Mouse (Mus musculus) midbrain, embryonic 14.5 days (tissue): ENCODE data around the gene Prss35. TPM values are rescaled to one million over a fixed set of nuclear protein-coding genes. Genes with fewer than 3 reads are reported as not detected.

Experiments
- ATAC-seq: fragments of 200-750 bp; cut with Nextera tagmentation; 2 replicates; pipeline ENCODE4 v1.8.0; 2017; ENCODE audit warnings: moderate number of reproducible peaks, moderate library complexity; ENCODE audit not compliant: low FRiP score, low TSS enrichment
- DNase-seq: peaks from one replicate; pipeline ENCODE4 v3.0.0-alpha.2; 2015
- H3K27ac ChIP-seq: fragments of 300-500 bp; sonication (generic); replicated peaks from 2 replicates; pipeline ENCODE4 v1.5.1; 2014; ENCODE audit warnings: mild to moderate bottlenecking, low read depth, low read length, moderate library complexity
- H3K27me3 ChIP-seq: fragments of 300-500 bp; sonication (generic); 2 replicates; pipeline ENCODE4 v1.6.1; 2014; ENCODE audit warnings: low read length, control low read depth, mixed read lengths; ENCODE audit not compliant: control insufficient read depth, insufficient read depth
- H3K36me3 ChIP-seq: fragments of 300-500 bp; sonication (generic); 2 replicates; pipeline ENCODE4 v1.6.1; 2014; ENCODE audit warnings: low read length, control low read depth; ENCODE audit not compliant: control insufficient read depth, insufficient read depth
- H3K4me1 ChIP-seq: fragments of 300-500 bp; sonication (generic); 2 replicates; pipeline ENCODE4 v1.6.1; 2014; ENCODE audit warnings: mild to moderate bottlenecking, antibody characterized with exemption, low read length, control low read depth; ENCODE audit not compliant: control insufficient read depth, insufficient read depth
- H3K4me2 ChIP-seq: fragments of 300-500 bp; sonication (generic); 2 replicates; pipeline ENCODE4 v1.6.1; 2014; ENCODE audit warnings: mild to moderate bottlenecking, low read length, moderate library complexity
- H3K4me3 ChIP-seq: fragments of 300-500 bp; sonication (generic); replicated peaks from 2 replicates; pipeline ENCODE4 v1.5.1; 2014; ENCODE audit warnings: low read depth, low read length
- H3K9ac ChIP-seq: fragments of 300-500 bp; sonication (generic); replicated peaks from 2 replicates; pipeline ENCODE4 v1.6.1; 2014; ENCODE audit warnings: mild to moderate bottlenecking, low read length, moderate library complexity
- H3K9me3 ChIP-seq: fragments of 300-500 bp; sonication (generic); 2 replicates; pipeline ENCODE4 v1.6.1; 2016; ENCODE audit warnings: low read length, control low read depth, mixed read lengths; ENCODE audit not compliant: control insufficient read depth
- WGBS: fragments of 180-500 bp; shearing (Covaris S2); extraction: QIAGEN DNeasy Blood & Tissue Kit; methylation state at CpG from one replicate; pipeline ENCODE4 v1.1.7; 2014; 5-methylcytosine and 5-hydroxymethylcytosine counted together
- polyA plus RNA-seq: library from polyadenylated mRNA; unstranded; fragments of >200 nt; fragmentation: Nextera tagmentation; extraction: Ambion mirVana; gene quantifications from 2 replicates; pipeline ENCODE4 v1.2.1, GENCODE M21; 2014

The Prss35 gene
- polyA plus RNA-seq, 1 experiment from 2014 or later: 3.3 TPM

DNA sequence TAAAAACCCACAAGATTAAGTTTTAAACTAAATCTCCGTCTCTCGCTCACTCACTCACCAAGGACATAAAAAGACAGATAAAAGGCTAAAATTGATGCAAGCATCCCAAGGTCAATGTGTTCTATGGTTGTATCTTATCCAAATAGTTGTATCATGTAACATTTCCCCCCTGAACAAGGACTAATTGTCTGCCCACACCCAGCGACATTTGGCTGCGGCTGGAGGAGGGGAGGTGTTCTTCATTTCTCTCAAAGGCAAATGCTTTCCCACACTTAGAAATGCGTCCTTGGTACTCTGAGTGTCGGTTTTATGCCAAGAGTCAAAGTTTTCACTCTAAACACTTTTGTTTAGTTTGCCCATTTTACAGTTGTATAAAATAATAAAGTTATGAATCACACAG lies 34.5 kb upstream of the Prss35 start:
- Histone ChIP-seq H3K27ac (no peak overlapping the region), H3K36me3 (no peaks in the 10 kb centered on the region), H3K4me2 (no peak overlapping the region), H3K27me3 (no peaks in the 10 kb centered on the region), H3K4me1 (no peaks in the 10 kb centered on the region), H3K9me3 (no peaks in the 10 kb centered on the region), H3K4me3 (no peak overlapping the region), H3K9ac (no peak overlapping the region)
- DNase-seq: no peak
- WGBS: 80% methylated on average over 6 of the region's 6 CpGs
- ATAC-seq: no peak

DNA sequence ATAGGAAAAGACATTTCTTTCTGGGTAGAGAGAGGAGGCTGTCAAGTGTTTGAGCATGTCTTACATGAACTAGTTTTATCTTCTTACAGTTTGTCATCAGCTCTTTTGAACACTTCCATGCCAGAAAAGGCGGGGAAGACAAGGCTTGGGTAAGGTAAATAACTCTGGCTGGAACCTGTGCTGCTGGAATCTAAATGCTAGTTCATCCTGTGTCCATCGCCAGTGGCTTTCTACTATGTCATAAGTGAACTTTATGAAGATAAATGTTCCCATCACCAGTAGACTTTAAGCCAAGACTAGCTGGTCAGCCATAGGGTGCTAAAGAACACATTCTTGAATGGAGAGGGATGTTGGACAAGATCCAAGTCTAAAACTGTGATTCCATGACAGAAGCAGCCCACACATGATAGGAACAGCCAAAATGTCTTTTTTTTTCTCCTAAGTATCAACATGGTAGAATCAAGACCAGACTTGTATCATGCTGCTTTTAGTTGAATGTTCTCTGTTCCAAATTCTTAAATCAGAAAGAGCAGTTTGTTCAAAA lies 33.3 kb upstream of the Prss35 start:
- Histone ChIP-seq H3K4me3 (no peak overlapping the region), H3K4me2 (no peak overlapping the region), H3K9ac (no peak overlapping the region), H3K27me3 (no peaks in the 10 kb centered on the region), H3K9me3 (no peaks in the 10 kb centered on the region), H3K27ac (no peak overlapping the region), H3K4me1 (no peaks in the 10 kb centered on the region), H3K36me3 (no peaks in the 10 kb centered on the region)
- 88% methylated on average over 2 of the region's 2 CpGs for WGBS
- no peak for DNase-seq
- ATAC-seq: no peak

GRCm38 (mm10) chr9:86712648-86713047 lies 30.8 kb upstream of the Prss35 start:
- no peaks in the 10 kb centered on the region for H3K27me3 ChIP-seq
- no peak overlapping the region for H3K27ac ChIP-seq
- no peak overlapping the region for H3K4me3 ChIP-seq
- no peak overlapping the region for H3K4me2 ChIP-seq
- no peaks in the 10 kb centered on the region for H3K36me3 ChIP-seq
- no peaks in the 10 kb centered on the region for H3K4me1 ChIP-seq
- no peak for DNase-seq
- ATAC-seq: no peak
- H3K9me3 ChIP-seq: no peaks in the 10 kb centered on the region
- no peak overlapping the region for H3K9ac ChIP-seq
- WGBS: 80% methylated on average over 2 of the region's 2 CpGs

DNA sequence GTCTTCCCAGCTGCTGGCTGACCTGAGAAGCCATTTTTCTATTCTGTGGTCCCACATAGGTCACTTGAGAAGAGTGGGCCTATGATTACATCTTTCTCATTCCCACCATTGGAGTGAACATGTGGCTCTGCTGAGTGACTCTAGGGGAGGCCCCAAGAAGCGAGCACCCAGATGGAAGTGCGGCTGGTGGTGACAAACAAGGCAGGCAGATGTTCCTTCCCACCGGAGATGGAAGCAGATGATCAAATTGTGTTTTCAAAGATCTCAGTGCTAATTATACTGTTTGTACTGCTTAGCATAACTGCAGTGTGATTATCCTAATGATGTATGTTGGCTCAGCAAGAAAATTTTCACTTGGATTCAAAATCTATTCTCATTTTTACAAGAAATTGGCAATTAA lies 29.4 kb upstream of the Prss35 start:
- WGBS: 95% methylated on average over 3 of the region's 3 CpGs
- H3K27me3 ChIP-seq: no peaks in the 10 kb centered on the region
- no peaks in the 10 kb centered on the region for H3K36me3 ChIP-seq
- H3K4me3 ChIP-seq: no peak overlapping the region
- DNase-seq (no peak), ATAC-seq (no peak)
- H3K4me1 ChIP-seq: no peaks in the 10 kb centered on the region
- no peak overlapping the region for H3K27ac ChIP-seq
- no peak overlapping the region for H3K4me2 ChIP-seq
- H3K9ac ChIP-seq: no peak overlapping the region
- no peaks in the 10 kb centered on the region for H3K9me3 ChIP-seq

DNA sequence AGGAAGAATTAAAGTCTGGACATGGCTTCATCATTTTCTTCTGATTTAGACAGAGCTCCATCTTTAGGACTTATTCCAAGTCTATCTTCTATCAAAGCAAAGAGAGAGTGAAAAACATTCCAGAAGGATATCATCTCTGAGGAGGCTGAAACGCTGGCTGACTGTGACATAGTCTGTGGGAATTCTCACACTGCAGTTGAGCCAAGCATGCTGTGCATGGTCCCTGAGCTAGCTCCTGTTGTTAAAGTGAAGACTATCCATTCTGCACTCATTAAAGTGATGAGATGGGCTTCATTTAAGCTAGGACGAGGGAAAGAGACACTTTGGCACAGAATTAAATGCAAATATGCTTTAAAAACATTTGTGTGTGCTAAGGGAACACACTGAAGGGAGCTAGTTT lies 26.9 kb upstream of the Prss35 start:
- H3K9me3 ChIP-seq: no peaks in the 10 kb centered on the region
- ATAC-seq (no peak), DNase-seq (no peak)
- no peak overlapping the region for H3K4me2 ChIP-seq
- no peak overlapping the region for H3K4me3 ChIP-seq
- H3K27ac ChIP-seq: no peak overlapping the region
- H3K4me1 ChIP-seq: no peaks in the 10 kb centered on the region
- no peaks in the 10 kb centered on the region for H3K36me3 ChIP-seq
- no peak overlapping the region for H3K9ac ChIP-seq
- no peaks in the 10 kb centered on the region for H3K27me3 ChIP-seq
- WGBS: 59% methylated on average over 2 of the region's 2 CpGs

- no peaks in the 10 kb centered on the region for H3K4me1 ChIP-seq
- no peak overlapping the region for H3K4me3 ChIP-seq
- H3K27ac ChIP-seq: no peak overlapping the region
- no peak for ATAC-seq
- H3K27me3 ChIP-seq: no peaks in the 10 kb centered on the region
- DNase-seq: no peak
- no peaks in the 10 kb centered on the region for H3K36me3 ChIP-seq
- H3K9me3 ChIP-seq: no peaks in the 10 kb centered on the region
- no peak overlapping the region for H3K4me2 ChIP-seq
- H3K9ac ChIP-seq: no peak overlapping the region
- 83% methylated on average over 5 of the region's 5 CpGs for WGBS
Measured at GRCm38 (mm10) chr9:86717119-86717518, 26.3 kb upstream of the Prss35 start.

GRCm38 (mm10) chr9:86720227-86720626 lies 23.2 kb upstream of the Prss35 start:
- DNase-seq: no peak
- Histone ChIP-seq H3K4me1 (no peaks in the 10 kb centered on the region), H3K27ac (no peak overlapping the region), H3K36me3 (no peaks in the 10 kb centered on the region), H3K27me3 (no peaks in the 10 kb centered on the region), H3K4me2 (no peak overlapping the region), H3K9me3 (no peaks in the 10 kb centered on the region), H3K9ac (no peak overlapping the region), H3K4me3 (no peak overlapping the region)
- WGBS: 92% methylated on average over 5 of the region's 5 CpGs
- ATAC-seq: no peak

DNA sequence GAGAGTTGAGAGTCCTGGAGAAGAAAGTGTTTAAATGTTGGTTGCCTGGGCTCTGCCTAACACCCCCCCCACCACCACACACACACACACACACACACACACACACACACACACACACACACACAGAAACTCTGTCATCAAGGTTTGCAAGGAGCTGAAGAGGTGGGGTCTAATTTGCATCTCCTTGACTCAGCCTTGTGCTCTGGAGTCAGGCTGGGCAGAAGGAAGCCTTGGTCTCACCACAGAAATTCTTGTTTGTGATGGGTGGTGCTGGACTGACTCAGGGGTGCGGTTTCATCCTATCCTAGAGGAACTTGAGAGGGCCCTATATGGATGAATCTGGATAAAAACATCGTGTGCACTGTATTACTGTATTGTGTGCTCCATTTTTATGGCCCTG lies 22.7 kb upstream of the Prss35 start:
- Histone ChIP-seq H3K27me3 (no peaks in the 10 kb centered on the region), H3K4me3 (no peak overlapping the region), H3K4me1 (peaks cover 3% of the 10 kb centered on the region; the same call in 1 of the 2 replicates), H3K27ac (no peak overlapping the region), H3K9me3 (no peaks in the 10 kb centered on the region), H3K4me2 (no peak overlapping the region), H3K9ac (no peak overlapping the region), H3K36me3 (no peaks in the 10 kb centered on the region)
- no peak for DNase-seq
- 91% methylated on average over 2 of the region's 2 CpGs for WGBS
- ATAC-seq: no peak

DNA sequence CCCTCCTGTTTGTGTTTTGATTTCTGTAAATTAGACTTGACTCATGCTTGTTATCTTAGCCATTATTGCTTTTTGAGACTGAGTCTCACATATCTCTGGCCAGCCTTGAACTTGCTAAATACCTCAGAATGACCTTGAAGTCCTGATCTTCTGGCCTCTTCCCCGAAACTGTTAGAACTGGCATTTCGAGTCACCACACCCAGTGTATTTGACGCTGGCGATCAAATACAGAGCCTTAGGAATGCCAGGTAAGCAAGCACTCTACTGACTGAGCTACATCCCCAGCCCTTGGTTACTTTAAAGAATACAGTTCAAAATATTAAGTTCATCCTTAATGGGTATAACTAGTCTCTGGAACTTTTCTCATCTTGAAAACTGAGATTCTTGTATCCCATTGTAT lies 18.4 kb upstream of the Prss35 start:
- ATAC-seq (no peak), DNase-seq (no peak)
- no peak overlapping the region for H3K4me2 ChIP-seq
- H3K9me3 ChIP-seq: no peaks in the 10 kb centered on the region
- 93% methylated on average over 4 of the region's 4 CpGs for WGBS
- H3K4me1 ChIP-seq: peaks cover 5% of the 10 kb centered on the region; the same call in 1 of the 2 replicates
- H3K27me3 ChIP-seq: no peaks in the 10 kb centered on the region
- no peak overlapping the region for H3K9ac ChIP-seq
- no peaks in the 10 kb centered on the region for H3K36me3 ChIP-seq
- no peak overlapping the region for H3K4me3 ChIP-seq
- no peak overlapping the region for H3K27ac ChIP-seq
